Mouse (Mus musculus) CH12.LX (cell line): ENCODE results near the gene Dab2. TPM values are rescaled to one million over a fixed set of nuclear protein-coding genes. Genes with fewer than 3 reads are reported as not detected.

Source experiments
- DNase-seq: peaks from one replicate; pipeline ENCODE4 v3.0.0-alpha.2; 2013; ENCODE audit errors: extremely low read depth
- H3K27ac ChIP-seq: 2 replicates; pipeline ENCODE4 v1.5.1; 2012; ENCODE audit warnings: low read depth, mild to moderate bottlenecking, control low read depth, moderate library complexity; ENCODE audit not compliant: insufficient read depth
- H3K27me3 ChIP-seq: replicated peaks from 2 replicates; pipeline ENCODE3; 2012; ENCODE audit warnings: inconsistent platforms
- H3K36me3 ChIP-seq, 2 experiments: replicated peaks in 1 of 2; 2 replicates each; pipeline versions ENCODE3 to v1.6.1; 2012; ENCODE audit warnings: inconsistent platforms in 1 of 2, low read length in 1 of 2, mild to moderate bottlenecking in 1 of 2, mixed read lengths in 1 of 2, moderate library complexity in 1 of 2; ENCODE audit not compliant: control insufficient read depth in 1 of 2, insufficient read depth in 1 of 2
- H3K4me1 ChIP-seq, 2 experiments: 2 replicates each; pipeline ENCODE4 v1.6.1; 2012; ENCODE audit warnings: inconsistent platforms in 1 of 2, moderate library complexity in 1 of 2; ENCODE audit not compliant: insufficient read depth in 2 of 2, control insufficient read depth in 1 of 2
- H3K4me2 ChIP-seq: 2 replicates; pipeline ENCODE4 v1.6.1; 2012; ENCODE audit warnings: low read depth, mild to moderate bottlenecking, control low read depth; ENCODE audit not compliant: poor library complexity, insufficient read depth, severe bottlenecking
- H3K4me3 ChIP-seq, 3 experiments: fragments of 150-350 bp in 1 of 3; sonication (generic) in 1 of 3; replicated peaks in 1 of 3; 2 replicates each; pipeline versions ENCODE3 to v1.5.1; 2011 to 2012; ENCODE audit warnings: low read depth in 2 of 3, low read length in 2 of 3, mild to moderate bottlenecking in 2 of 3, moderate library complexity in 2 of 3, control low read depth in 1 of 3, improper control_type of control experiment in 1 of 3, inconsistent platforms in 1 of 3, mixed read lengths in 1 of 3; ENCODE audit not compliant: poor library complexity in 1 of 3
- H3K79me2 ChIP-seq: replicated peaks from 2 replicates; pipeline ENCODE4 v1.6.1; 2012; ENCODE audit warnings: mild to moderate bottlenecking, moderate library complexity; ENCODE audit not compliant: control insufficient read depth, poor library complexity, insufficient read depth, severe bottlenecking; ENCODE audit errors: extremely low read depth
- H3K9ac ChIP-seq: 2 replicates; pipeline ENCODE4 v1.6.1; 2012; ENCODE audit warnings: low read depth, mild to moderate bottlenecking, control low read depth, moderate library complexity; ENCODE audit not compliant: insufficient read depth
- H3K9me3 ChIP-seq: replicated peaks from 2 replicates; pipeline ENCODE3; 2012; ENCODE audit warnings: low read length, inconsistent platforms, mixed read lengths
- E2F4 ChIP-seq: IDR thresholded peaks from 2 replicates; pipeline ENCODE4 v1.6.1; 2011; ENCODE audit warnings: low read depth, low read length, improper control_type of control experiment; ENCODE audit not compliant: insufficient replicate concordance
- ELF1 ChIP-seq: IDR thresholded peaks from 2 replicates; pipeline ENCODE4 v1.6.1; 2014; ENCODE audit warnings: low read depth, mild to moderate bottlenecking, inconsistent platforms, low read length, improper control_type of control experiment
- EP300 ChIP-seq: IDR thresholded peaks from 2 replicates; pipeline ENCODE4 v1.6.1; 2011; ENCODE audit warnings: low read length, improper control_type of control experiment
- ETS1 ChIP-seq: conservative IDR thresholded peaks from 2 replicates; pipeline ENCODE4 v1.6.1; 2012; ENCODE audit warnings: low read depth, mild to moderate bottlenecking, inconsistent platforms, low read length, improper control_type of control experiment, moderate library complexity
- HCFC1 ChIP-seq: IDR thresholded peaks from 2 replicates; pipeline ENCODE4 v1.6.1; 2012; ENCODE audit warnings: low read depth, mild to moderate bottlenecking, inconsistent platforms, low read length, improper control_type of control experiment
- JUN ChIP-seq: IDR thresholded peaks from 2 replicates; pipeline ENCODE4 v1.6.1; 2011; ENCODE audit warnings: low read depth, mild to moderate bottlenecking, low read length, improper control_type of control experiment, moderate library complexity; ENCODE audit not compliant: insufficient read depth
- KAT2A ChIP-seq: IDR thresholded peaks from 2 replicates; pipeline ENCODE4 v1.6.1; 2012; ENCODE audit warnings: low read length, improper control_type of control experiment, inconsistent platforms; ENCODE audit not compliant: insufficient replicate concordance
- MAX ChIP-seq: IDR thresholded peaks from 2 replicates; pipeline ENCODE4 v1.6.1; 2011; ENCODE audit warnings: low read length, improper control_type of control experiment
- NRF1 ChIP-seq: IDR thresholded peaks from 2 replicates; pipeline ENCODE4 v1.6.1; 2014; ENCODE audit warnings: low read depth, mild to moderate bottlenecking, inconsistent platforms, low read length, improper control_type of control experiment, moderate library complexity
- PAX5 ChIP-seq: IDR thresholded peaks from 2 replicates; pipeline ENCODE4 v1.6.1; 2012; ENCODE audit warnings: low read length, inconsistent platforms, mixed read lengths
- SMC3 ChIP-seq: IDR thresholded peaks from 2 replicates; pipeline ENCODE4 v1.6.1; 2011; ENCODE audit warnings: low read depth, low read length, improper control_type of control experiment
- TBP ChIP-seq: conservative IDR thresholded peaks from 2 replicates; pipeline ENCODE4 v1.6.1; 2011; ENCODE audit warnings: low read depth, low read length, improper control_type of control experiment
- UBTF ChIP-seq: IDR thresholded peaks from 2 replicates; pipeline ENCODE4 v1.6.1; 2012; ENCODE audit warnings: low read depth, mild to moderate bottlenecking, inconsistent platforms, low read length, improper control_type of control experiment, moderate library complexity
- USF1 ChIP-seq: IDR thresholded peaks from 2 replicates; pipeline ENCODE4 v1.6.1; 2014; ENCODE audit warnings: low read depth, mild to moderate bottlenecking, inconsistent platforms, low read length, improper control_type of control experiment
- USF2 ChIP-seq: conservative IDR thresholded peaks from 2 replicates; pipeline ENCODE4 v1.6.1; 2011; ENCODE audit warnings: low read depth, low read length, improper control_type of control experiment
- ZKSCAN1 ChIP-seq: IDR thresholded peaks from 2 replicates; pipeline ENCODE4 v1.6.1; 2012; ENCODE audit warnings: low read depth, inconsistent platforms, low read length, improper control_type of control experiment, borderline replicate concordance
- ZMIZ1 ChIP-seq: IDR thresholded peaks from 2 replicates; pipeline ENCODE4 v1.6.1; 2012; ENCODE audit warnings: low read depth, mild to moderate bottlenecking, inconsistent platforms, low read length, improper control_type of control experiment
- dilution Hi-C: fragments of 300-500 bp; cut with MboI; formaldehyde crosslinking; loops from 2 replicates; pipeline ENCODE4 v1.14.3; 2020; ENCODE audit warnings: low sequenced_read_pairs; ENCODE audit not compliant: extremely low pct_unique_long_range_greater_than_20kb, extremely low pct_ligation_motif_present
- in situ Hi-C: fragments of 300-500 bp; cut with MboI; formaldehyde crosslinking; loops from 3 replicates; pipeline ENCODE4 v1.14.3; 2019; ENCODE audit warnings: low sequenced_read_pairs, low pct_ligation_motif_present, low pct_unique_long_range_greater_than_20kb, mixed read lengths
- polyA plus RNA-seq: library from polyadenylated mRNA; unstranded; fragments of >175 nt; gene quantifications from 2 replicates; pipeline ENCODE4 v1.2.1, GENCODE M21; 2012; ENCODE audit warnings: low read depth; ENCODE audit not compliant: insufficient read length
- total RNA-seq, 2 experiments: library from RNA; depleted of rRNA; stranded (reverse); fragments of 300-350 nt in 1 of 2; fragments of >200 nt in 1 of 2; gene quantifications; 2 replicates each; pipeline ENCODE4 v1.2.3; 2012 to 2014

Gene Dab2
- total and polyA plus RNA-seq, 3 experiments: 0.17 TPM; not detected in 1

GRCm38 (mm10) chr15:6411334-6411733, 111.7 kb downstream of the Dab2 start:
- Histone ChIP-seq H3K27me3 (no peaks in the 10 kb centered on the region), H3K4me3 (no peak overlapping the region), H3K4me1 (no peaks in the 10 kb centered on the region), H3K9me3 (no peaks in the 10 kb centered on the region), H3K9ac (no peak overlapping the region), H3K79me2 (no peaks in the 10 kb centered on the region), H3K4me2 (no peak overlapping the region), H3K36me3 (no peaks in the 10 kb centered on the region), H3K27ac (no peak overlapping the region)
- DNase-seq: no peak
- no peak for TF ChIP-seq USF2
- dilution Hi-C loops: no loop called here
- in situ Hi-C loops: no loop called here

- Histone ChIP-seq H3K9me3 (no peaks in the 10 kb centered on the region), H3K4me3 (no peak overlapping the region), H3K27me3 (no peaks in the 10 kb centered on the region), H3K4me2 (no peak overlapping the region), H3K27ac (no peak overlapping the region), H3K9ac (no peak overlapping the region), H3K4me1 (no peaks in the 10 kb centered on the region), H3K79me2 (no peaks in the 10 kb centered on the region), H3K36me3 (no peaks in the 10 kb centered on the region)
- TF ChIP-seq JUN (no peak), SMC3 (no peak), USF2 (no peak), PAX5 (no peak), ELF1 (no peak), NRF1 (no peak)
- DNase-seq: no peak
- dilution Hi-C loops (no loop called here), in situ Hi-C loops (no loop called here)
Measured at GRCm38 (mm10) chr15:6415317-6415716, 115.7 kb downstream of the Dab2 start.

- TF ChIP-seq E2F4: no peak
- no peak for TF ChIP-seq USF2
- no peak for TF ChIP-seq ZMIZ1
- TF ChIP-seq HCFC1: no peak
- TF ChIP-seq KAT2A: no peak
- TF ChIP-seq ETS1: no peak
- TF ChIP-seq EP300: no peak
- no peak for TF ChIP-seq USF1
- no peak for TF ChIP-seq TBP
- TF ChIP-seq UBTF: no peak
- TF ChIP-seq MAX: no peak
- TF ChIP-seq ZKSCAN1: no peak
- DNase-seq: no peak
- in situ Hi-C loops: loop anchor here (25.0 kb wide), 1 partner anchor 194 kb away; no protein-coding TSS in a partner anchor
Measured at GRCm38 (mm10) chr15:6431777-6432176, 132.2 kb downstream of the Dab2 start.

More at GRCm38 (mm10) chr15:6431777-6432176, 132.2 kb downstream of the Dab2 start:
- H3K27me3 ChIP-seq: no peaks in the 10 kb centered on the region
- no peak overlapping the region for H3K4me2 ChIP-seq
- H3K4me1 ChIP-seq: no peaks in the 10 kb centered on the region
- no peak overlapping the region for H3K9ac ChIP-seq
- H3K36me3 ChIP-seq: no peaks in the 10 kb centered on the region
- H3K4me3 ChIP-seq: no peak overlapping the region
- dilution Hi-C loops: no loop called here
- H3K79me2 ChIP-seq: no peaks in the 10 kb centered on the region
- no peak overlapping the region for H3K27ac ChIP-seq
- no peaks in the 10 kb centered on the region for H3K9me3 ChIP-seq
